Mouse (Mus musculus): ENCODE measurements around the gene Trpm3.

Gene Trpm3

GRCm38 (mm10) chr19:22754071-22754470 lies 615.2 kb downstream of the Trpm3 start:
- no peak for DNase-seq (ENCODE audit: low spot score)

DNA sequence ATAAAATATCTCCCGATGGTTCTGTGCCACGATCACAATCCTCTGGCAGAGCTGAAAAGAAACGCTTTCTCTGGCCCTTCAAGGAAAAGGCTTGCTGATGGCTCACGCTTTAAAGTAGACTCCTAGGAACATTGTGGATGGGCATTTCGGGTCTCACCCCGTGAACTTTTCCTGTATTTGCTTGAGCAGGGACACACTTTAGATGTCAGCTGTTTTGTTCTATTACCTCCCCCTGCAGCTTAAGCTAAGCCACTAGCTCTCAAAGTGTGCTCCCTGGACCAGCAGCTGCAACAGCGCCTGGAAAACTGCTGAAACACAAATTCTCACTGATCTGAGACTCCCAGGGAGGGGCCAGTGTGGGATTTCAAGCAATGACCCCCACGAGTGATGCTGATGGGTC lies 615.7 kb downstream of the Trpm3 start:
- no peak for DNase-seq (ENCODE audit: low spot score)

DNA sequence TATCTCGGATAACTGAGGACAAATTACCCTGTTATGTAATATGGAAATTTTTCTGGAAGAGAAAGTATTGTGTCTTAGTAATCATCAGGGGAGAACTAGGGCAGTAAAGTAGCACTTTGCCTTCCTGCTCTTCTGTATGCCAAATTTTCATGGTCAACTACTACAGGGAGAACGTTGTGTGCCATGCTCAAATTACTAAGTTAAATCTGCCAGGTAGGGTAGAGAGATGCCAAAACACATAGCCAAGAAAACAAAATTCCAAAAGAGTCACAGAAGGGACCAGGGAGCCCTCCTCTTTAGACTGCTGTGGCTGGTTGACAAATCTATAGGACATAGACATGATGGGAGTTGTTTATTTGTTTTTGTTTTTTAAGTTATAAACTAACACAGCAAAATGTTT lies 619.6 kb downstream of the Trpm3 start:
- DNase-seq (ENCODE audit: low spot score): no peak

- DNase-seq (ENCODE audit: low spot score): no peak
Observed at GRCm38 (mm10) chr19:22768242-22768641, 629.4 kb downstream of the Trpm3 start.

GRCm38 (mm10) chr19:22775191-22775695 lies 636.4 kb downstream of the Trpm3 start:
- DNase-seq (ENCODE audit: low spot score): no peak

GRCm38 (mm10) chr19:22780192-22780843 lies 641.5 kb downstream of the Trpm3 start:
- no peak for DNase-seq (ENCODE audit: low spot score)

DNA sequence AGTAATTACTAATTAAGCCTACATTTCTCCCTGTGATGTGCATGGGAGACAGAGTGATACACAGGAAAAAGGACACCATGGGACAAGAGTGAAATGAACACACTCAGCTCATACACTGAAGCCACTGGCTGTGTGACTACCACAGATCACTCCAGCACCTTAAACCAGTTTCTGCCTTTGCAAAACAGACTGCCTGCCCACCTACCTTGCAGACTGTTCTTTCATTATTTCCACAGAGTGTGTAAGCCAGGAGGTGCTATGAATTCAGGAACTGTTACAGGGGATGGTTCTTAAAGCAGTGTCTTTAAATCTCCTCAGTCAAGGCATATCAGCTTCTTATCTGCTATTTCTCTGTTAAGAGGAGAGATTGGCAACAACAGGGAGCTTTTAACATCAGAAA lies 642.7 kb downstream of the Trpm3 start:
- DNase-seq (ENCODE audit: low spot score): no peak

- DNase-seq (ENCODE audit: low spot score): no peak
Observed at GRCm38 (mm10) chr19:22783745-22784144, 644.9 kb downstream of the Trpm3 start.

- no peak for DNase-seq (ENCODE audit: low spot score)
Observed at GRCm38 (mm10) chr19:22789753-22790152, 650.9 kb downstream of the Trpm3 start.

DNA sequence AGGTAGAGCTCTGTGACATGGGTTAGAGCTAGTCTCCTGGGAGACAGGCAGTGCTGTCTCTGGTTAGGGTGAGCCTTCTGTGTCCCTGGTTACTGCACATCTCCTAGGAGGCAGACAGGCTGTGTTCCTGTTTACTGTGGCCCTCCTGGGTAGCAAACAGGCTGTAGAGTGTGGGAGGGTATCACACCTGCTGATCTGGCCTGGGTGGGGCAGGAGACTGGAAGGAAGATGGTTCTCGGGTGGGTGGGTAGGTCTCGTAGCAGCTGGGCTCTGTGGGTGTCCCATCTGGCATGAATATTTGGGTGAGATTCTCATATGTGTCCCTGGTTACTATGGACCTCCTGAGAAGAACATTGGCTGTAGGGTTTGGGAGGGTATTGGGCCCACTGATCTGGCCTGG lies 658.1 kb downstream of the Trpm3 start:
- DNase-seq (ENCODE audit: low spot score): no peak

- no peak for DNase-seq (ENCODE audit: low spot score)
Observed at GRCm38 (mm10) chr19:22800471-22800870, 661.6 kb downstream of the Trpm3 start.

DNA sequence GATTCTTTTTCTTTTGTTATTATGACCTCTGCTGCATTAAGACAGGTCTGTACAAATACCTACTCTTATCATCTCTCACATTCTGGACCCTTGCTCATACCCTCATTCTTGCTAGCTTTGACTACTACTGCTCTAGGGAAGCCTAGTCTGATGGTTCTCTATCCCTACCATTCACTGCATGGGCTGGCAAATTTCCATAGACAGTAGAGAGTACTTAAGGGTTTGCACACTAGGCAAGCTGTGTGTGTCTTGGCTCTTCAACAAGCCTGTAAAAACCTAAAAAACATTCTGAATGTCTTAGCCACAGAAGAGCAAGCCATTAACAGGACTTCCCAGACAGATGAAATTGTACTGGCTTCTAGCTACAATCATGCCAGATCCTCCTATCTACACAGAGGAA lies 664.5 kb downstream of the Trpm3 start:
- DNase-seq (ENCODE audit: low spot score): no peak

DNA sequence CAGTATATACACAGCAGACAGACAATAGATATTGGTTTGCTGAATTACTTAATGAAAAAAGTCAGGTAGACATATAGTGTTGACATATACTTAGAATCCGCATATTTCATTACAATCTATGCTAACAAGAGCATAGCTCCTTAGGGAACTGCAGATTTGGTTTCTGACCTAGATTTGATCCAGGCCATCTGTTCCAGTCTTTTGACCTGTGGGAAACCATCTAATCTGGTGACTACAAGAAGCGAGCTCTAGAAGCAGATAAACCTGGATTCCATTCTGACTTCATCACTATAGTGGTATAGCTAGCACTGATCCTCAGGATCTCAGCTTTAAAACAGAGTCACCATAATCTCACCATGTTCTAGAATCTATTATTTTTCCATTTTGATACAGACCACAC lies 665.5 kb downstream of the Trpm3 start:
- no peak for DNase-seq (ENCODE audit: low spot score)

DNA sequence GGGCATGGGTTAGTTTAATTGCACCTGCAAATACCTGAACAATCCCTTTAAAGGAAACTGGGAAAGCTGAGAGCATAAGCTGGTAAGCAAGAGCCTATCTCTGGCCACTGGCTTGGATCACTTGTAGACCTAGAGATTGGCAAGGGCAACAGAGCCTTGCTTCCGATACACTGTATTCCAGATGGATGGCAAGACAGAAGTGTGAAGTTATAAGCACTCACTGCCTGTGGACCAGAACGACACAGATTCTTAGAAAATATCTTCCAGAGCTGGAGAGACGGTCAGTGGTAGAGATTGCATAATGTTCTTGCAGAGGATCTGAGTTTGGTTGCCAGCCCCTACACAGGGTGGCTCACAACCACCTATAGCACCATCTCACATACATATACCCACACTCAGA lies 671.4 kb downstream of the Trpm3 start:
- no peak for DNase-seq (ENCODE audit: low spot score)

- no peak for DNase-seq (ENCODE audit: low spot score)
Observed at GRCm38 (mm10) chr19:22821741-22822140, 682.9 kb downstream of the Trpm3 start.

DNA sequence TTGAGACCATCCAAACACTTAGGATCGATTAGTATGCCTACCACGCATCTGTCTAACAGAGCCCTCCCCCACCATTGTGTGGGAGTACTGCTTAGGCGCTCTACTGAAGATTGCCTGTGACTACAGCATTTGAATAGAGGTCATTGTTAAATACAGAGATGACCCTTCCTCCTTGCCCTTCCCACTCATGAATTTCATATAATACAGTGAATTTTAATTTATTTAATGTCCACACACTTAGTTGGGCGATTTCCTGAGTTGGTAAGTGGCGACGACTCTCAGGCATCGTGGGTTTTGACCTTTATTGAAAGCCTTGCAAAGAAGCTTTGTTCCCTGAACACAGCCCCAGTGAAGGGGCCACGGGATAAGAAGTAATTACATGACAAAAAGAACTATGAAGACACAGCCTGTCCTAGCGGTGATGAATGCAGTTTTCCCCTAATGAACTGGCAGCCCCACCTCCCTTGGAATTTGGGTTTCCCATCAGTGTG lies 684.7 kb downstream of the Trpm3 start:
- DNase-seq (ENCODE audit: low spot score): no peak

GRCm38 (mm10) chr19:22825812-22826211 lies 687.0 kb downstream of the Trpm3 start:
- DNase-seq (ENCODE audit: low spot score): no peak

GRCm38 (mm10) chr19:22828198-22828742 lies 689.4 kb downstream of the Trpm3 start:
- no peak for DNase-seq (ENCODE audit: low spot score)

DNA sequence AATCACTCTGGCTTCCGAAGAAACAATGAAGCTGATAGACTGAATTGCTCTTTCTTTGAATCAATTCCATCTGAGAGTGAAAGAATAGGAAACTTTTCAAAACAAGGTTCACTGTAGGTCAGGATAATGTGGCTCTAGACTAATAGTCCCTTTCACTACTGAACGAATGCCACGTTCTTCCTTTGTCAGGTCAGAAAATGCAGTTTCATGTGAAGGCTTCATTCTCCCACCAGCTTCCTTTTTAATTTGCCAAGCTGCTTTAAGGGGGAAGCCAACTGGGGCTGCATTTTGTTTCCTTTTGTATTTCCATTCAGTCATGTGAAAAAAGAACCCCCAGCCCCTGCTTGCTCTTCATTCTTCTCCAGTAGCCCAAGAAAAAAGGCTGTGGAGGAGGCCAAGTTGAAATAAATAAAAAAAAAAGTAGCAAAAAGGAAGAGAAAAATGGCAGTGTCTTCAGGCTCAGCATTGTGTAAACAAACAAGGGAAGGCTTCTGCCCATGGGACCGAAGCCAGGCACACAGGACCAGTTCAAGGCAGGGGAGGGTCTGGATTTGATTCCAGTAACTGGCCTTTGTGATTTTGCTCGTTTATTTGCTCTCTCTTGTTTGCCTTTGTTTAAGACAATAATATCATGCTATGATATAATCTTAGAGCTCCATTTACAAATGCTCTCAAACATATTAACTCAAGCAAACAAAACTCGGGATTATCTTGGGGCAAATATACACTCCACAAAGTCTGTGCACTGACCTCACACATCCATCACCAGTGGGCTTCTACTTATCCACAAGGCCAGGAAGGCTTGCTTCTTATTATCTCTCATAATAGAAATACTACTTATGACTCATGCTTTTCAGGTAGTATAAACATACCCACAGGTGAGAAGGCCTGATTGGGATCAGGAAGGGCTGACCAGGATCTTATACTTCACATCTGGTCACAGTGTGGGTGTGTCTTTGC lies 702.5 kb downstream of the Trpm3 start:
- no peak for DNase-seq (ENCODE audit: low spot score)

- DNase-seq (ENCODE audit: low spot score): no peak
Observed at GRCm38 (mm10) chr19:22842697-22843096, 703.9 kb downstream of the Trpm3 start.

GRCm38 (mm10) chr19:22847696-22848095 lies 708.9 kb downstream of the Trpm3 start:
- DNase-seq (ENCODE audit: low spot score): no peak

DNA sequence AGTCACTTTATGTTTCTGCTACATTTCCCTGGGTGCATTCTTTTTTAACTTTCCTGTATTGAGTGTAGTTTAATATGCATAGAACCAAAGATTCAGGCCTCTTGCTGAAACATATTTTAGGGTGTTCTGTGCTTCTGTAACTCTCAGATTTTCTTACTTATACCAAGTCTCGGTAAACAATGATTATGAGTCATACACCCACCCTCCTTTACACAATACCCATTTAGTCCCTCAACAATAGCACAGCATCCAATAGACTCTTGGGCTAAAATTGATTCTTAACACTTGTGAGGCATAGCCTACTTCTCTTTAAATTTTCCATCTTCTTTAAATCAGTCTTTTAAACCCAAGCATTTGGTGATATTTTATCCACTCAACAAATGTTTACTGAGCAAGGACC lies 709.4 kb downstream of the Trpm3 start:
- DNase-seq (ENCODE audit: low spot score): no peak
